Mouse (Mus musculus) urinary bladder, adult 2 months (tissue): ENCODE data around the gene Dcun1d1. TPM values are rescaled to one million over a fixed set of nuclear protein-coding genes. Genes with fewer than 3 reads are reported as not detected.

Experiments
- DNase-seq: peaks from one replicate; pipeline ENCODE4 v3.0.0; 2022; ENCODE audit warnings: low spot score
- polyA plus RNA-seq: library from polyadenylated mRNA; depleted of rRNA; stranded (reverse); fragments of >200 nt; gene quantifications from 2 replicates; pipeline ENCODE4 v1.2.3, GENCODE M21; 2012; rRNA removed

Gene Dcun1d1
- 32.4 and 39.5 TPM in 2 replicates for polyA plus RNA-seq

- no peak for DNase-seq
Measured at GRCm38 (mm10) chr3:35937345-35937744, at the start of gene Dcun1d1. Dcun1d1 (minus strand) TSS chr3:35937445.

GRCm38 (mm10) chr3:35986266-35986665, 49.0 kb upstream of the Dcun1d1 start:
- DNase-seq: no peak

GRCm38 (mm10) chr3:35973551-35973950, 36.3 kb upstream of the Dcun1d1 start:
- no peak for DNase-seq

- DNase-seq: no peak
Measured at GRCm38 (mm10) chr3:35972985-35973384, 35.7 kb upstream of the Dcun1d1 start.

GRCm38 (mm10) chr3:35971149-35971548, 33.9 kb upstream of the Dcun1d1 start:
- no peak for DNase-seq

- DNase-seq: no peak
Measured at GRCm38 (mm10) chr3:35970441-35970840, 33.2 kb upstream of the Dcun1d1 start.

GRCm38 (mm10) chr3:35967366-35967921, 30.2 kb upstream of the Dcun1d1 start:
- DNase-seq: no peak

GRCm38 (mm10) chr3:35966493-35966892, 29.2 kb upstream of the Dcun1d1 start:
- DNase-seq: no peak

GRCm38 (mm10) chr3:35964928-35965327, 27.7 kb upstream of the Dcun1d1 start:
- no peak for DNase-seq

GRCm38 (mm10) chr3:35963921-35964320, 26.7 kb upstream of the Dcun1d1 start:
- no peak for DNase-seq

- DNase-seq: no peak
Measured at GRCm38 (mm10) chr3:35963401-35963800, 26.2 kb upstream of the Dcun1d1 start.

GRCm38 (mm10) chr3:35962967-35963366, 25.7 kb upstream of the Dcun1d1 start:
- DNase-seq: no peak

- no peak for DNase-seq
Measured at GRCm38 (mm10) chr3:35957230-35957629, 20.0 kb upstream of the Dcun1d1 start.

GRCm38 (mm10) chr3:35954901-35955575, 17.8 kb upstream of the Dcun1d1 start:
- no peak for DNase-seq

GRCm38 (mm10) chr3:35953816-35954215, 16.6 kb upstream of the Dcun1d1 start:
- no peak for DNase-seq

GRCm38 (mm10) chr3:35953184-35953583, 15.9 kb upstream of the Dcun1d1 start:
- DNase-seq: no peak

- no peak for DNase-seq
Measured at GRCm38 (mm10) chr3:35948197-35948596, 11.0 kb upstream of the Dcun1d1 start.

GRCm38 (mm10) chr3:35940520-35941135, 3.4 kb upstream of the Dcun1d1 start:
- DNase-seq: no peak

GRCm38 (mm10) chr3:35940047-35940446, 2.8 kb upstream of the Dcun1d1 start:
- DNase-seq: no peak

- no peak for DNase-seq
Measured at GRCm38 (mm10) chr3:35933405-35933777, 3.9 kb downstream of the Dcun1d1 start.

- peak; percentile 89 for DNase-seq
Measured at GRCm38 (mm10) chr3:35932735-35933404, 4.4 kb downstream of the Dcun1d1 start.

GRCm38 (mm10) chr3:35931896-35932727, 5.1 kb downstream of the Dcun1d1 start:
- peak; percentile 26 for DNase-seq
